In genomic region chr16:20021848-20022247, GRCm38 (mm10) we compare ENCODE assay signal across 35 mouse cellular contexts.
"Had no signal": no experiment of that assay in that cellular context is flagged by ENCODE, and none has a peak within 500 bp of the region (broad histone marks: within the 10 kb centered on the region; RNA-seq: fewer than 3 reads in every experiment).

No protein-coding gene starts in this region.

- H3K27ac ChIP-seq: heart, adult 2 months; heart, embryonic 10.5 days; heart, embryonic 13.5 days; heart, embryonic 15.5 days; hindbrain, embryonic 10.5 days; hindbrain, embryonic 12.5 days; hindbrain, embryonic 13.5 days; hindbrain, embryonic 14.5 days; hindbrain, embryonic 15.5 days; hindbrain, postnatal 0 days; intestine, embryonic 15.5 days; kidney, embryonic 15.5 days; kidney, postnatal 0 days; layer of hippocampus, adult 2 months had no signal

- H3K4me1 ChIP-seq: heart, embryonic 15.5 days; hindbrain, embryonic 10.5 days; hindbrain, embryonic 12.5 days; hindbrain, embryonic 13.5 days; hindbrain, embryonic 15.5 days; intestine, embryonic 15.5 days had no signal

- H3K4me3 ChIP-seq: heart, adult 2 months; heart, embryonic 10.5 days; heart, embryonic 12.5 days; heart, embryonic 13.5 days; heart, embryonic 15.5 days; hindbrain, embryonic 10.5 days; hindbrain, embryonic 12.5 days; hindbrain, embryonic 13.5 days; hindbrain, embryonic 15.5 days; intestine, embryonic 15.5 days; kidney, embryonic 15.5 days; layer of hippocampus, adult 2 months had no signal

- DNase-seq: heart, adult 2 months; heart, postnatal 10 days; heart, postnatal 14 days; heart, postnatal 36 days; heart, postnatal 4 days; kidney, adult 11 months; kidney, adult 18-20 months; kidney, adult 2 months; kidney, adult 8-10 months; kidney, adult 9 months; kidney, postnatal 10 days; kidney, postnatal 14 days; kidney, postnatal 25 days; kidney, postnatal 36 days; kidney, postnatal 4 days; layer of hippocampus, adult 9-11 months had no signal

- H3K9ac ChIP-seq: heart, embryonic 12.5 days; heart, embryonic 13.5 days; heart, embryonic 15.5 days; hindbrain, embryonic 12.5 days; hindbrain, embryonic 13.5 days; hindbrain, embryonic 14.5 days; hindbrain, embryonic 15.5 days; intestine, embryonic 15.5 days; kidney, embryonic 15.5 days had no signal

- H3K27me3 ChIP-seq: heart, embryonic 12.5 days; heart, embryonic 13.5 days; heart, embryonic 15.5 days; hindbrain, embryonic 12.5 days; hindbrain, embryonic 13.5 days; hindbrain, embryonic 15.5 days; intestine, embryonic 15.5 days; kidney, embryonic 15.5 days had no signal

- H3K4me2 ChIP-seq: heart, embryonic 11.5 days; heart, embryonic 12.5 days; heart, embryonic 13.5 days; heart, embryonic 15.5 days; hindbrain, embryonic 12.5 days; hindbrain, embryonic 13.5 days; hindbrain, embryonic 14.5 days; hindbrain, embryonic 15.5 days; intestine, embryonic 15.5 days; kidney, embryonic 15.5 days had no signal

- H3K9me3 ChIP-seq: heart, embryonic 10.5 days; heart, embryonic 12.5 days; heart, embryonic 13.5 days; heart, embryonic 15.5 days; hindbrain, embryonic 10.5 days; hindbrain, embryonic 12.5 days; hindbrain, embryonic 13.5 days; hindbrain, embryonic 15.5 days; intestine, embryonic 15.5 days; kidney, embryonic 15.5 days had no signal

- H3K36me3 ChIP-seq: heart, embryonic 10.5 days; heart, embryonic 12.5 days; heart, embryonic 13.5 days; heart, embryonic 15.5 days; hindbrain, embryonic 10.5 days; hindbrain, embryonic 12.5 days; hindbrain, embryonic 13.5 days; hindbrain, embryonic 15.5 days; intestine, embryonic 15.5 days; kidney, embryonic 15.5 days had no signal

- ATAC-seq: hindbrain, embryonic 16.5 days; hindbrain, postnatal 0 days; inflammation-experienced regulatory T-cells, adult 6 months; intestine, embryonic 15.5 days; intestine, embryonic 16.5 days; intestine, postnatal 0 days had no signal
